Mouse (Mus musculus): ENCODE data around the gene Psmd5. TPM values are rescaled to one million over a fixed set of nuclear protein-coding genes. Genes with fewer than 3 reads are reported as not detected.
"Not testable (repeated sequence)": the region's sequence is repeated elsewhere in the genome, so short reads cannot be mapped to it uniquely, and the experiment has no call there.

The Psmd5 gene
- total RNA-seq, 2 experiments from 2014 or later, result 27.4 to 30.8 TPM

GRCm38 (mm10) chr2:34833624-34834023 lies 41.1 kb downstream of the Psmd5 start:
- no peak for DNase-seq (ENCODE audit: low spot score in 2 of 2)
- intact Hi-C loops (cut with DNase I), result no loop called here

GRCm38 (mm10) chr2:34832766-34833457 lies 41.9 kb downstream of the Psmd5 start, which contains the start of gene Gm34653:
TSS of gene Gm34653 (plus strand) at chr2:34833007.
- intact Hi-C loops (cut with DNase I); DNase-seq (ENCODE audit: low spot score in 2 of 2): not testable (repeated sequence)

- DNase-seq (ENCODE audit: low spot score in 2 of 2); intact Hi-C loops (cut with DNase I): not testable (repeated sequence)
Observed at GRCm38 (mm10) chr2:34830066-34830465, 44.7 kb downstream of the Psmd5 start.

- intact Hi-C loops (cut with DNase I), result no loop called here
Observed at GRCm38 (mm10) chr2:34828026-34828425, 46.7 kb downstream of the Psmd5 start.

GRCm38 (mm10) chr2:34827591-34827990 lies 47.2 kb downstream of the Psmd5 start:
- no peak for DNase-seq (ENCODE audit: low spot score in 2 of 2)
- intact Hi-C loops (cut with DNase I), result no loop called here

More at GRCm38 (mm10) chr2:34828026-34828425, 46.7 kb downstream of the Psmd5 start:
- no peak for DNase-seq (ENCODE audit: low spot score in 2 of 2)

- DNase-seq (ENCODE audit: low spot score in 2 of 2), result no peak
- intact Hi-C loops (cut with DNase I), result no loop called here
Observed at GRCm38 (mm10) chr2:34826460-34827231, 48.1 kb downstream of the Psmd5 start.

GRCm38 (mm10) chr2:34825827-34826459 lies 48.8 kb downstream of the Psmd5 start, which contains the start of gene Fbxw2:
TSS of gene Fbxw2 (minus strand) at chr2:34826311.
- peak; percentile 88 to 94 for DNase-seq (ENCODE audit: low spot score in 2 of 2)
- intact Hi-C loops (cut with DNase I), result no loop called here

- no peak for DNase-seq (ENCODE audit: low spot score in 2 of 2)
Observed at GRCm38 (mm10) chr2:34818492-34818891, 56.3 kb downstream of the Psmd5 start.

GRCm38 (mm10) chr2:34815893-34816292 lies 58.9 kb downstream of the Psmd5 start:
- DNase-seq (ENCODE audit: low spot score in 2 of 2); intact Hi-C loops (cut with DNase I): not testable (repeated sequence)

More at GRCm38 (mm10) chr2:34818492-34818891, 56.3 kb downstream of the Psmd5 start:
- intact Hi-C loops (cut with DNase I), result no loop called here

- intact Hi-C loops (cut with DNase I), result no loop called here
- no peak for DNase-seq (ENCODE audit: low spot score in 2 of 2)
Observed at GRCm38 (mm10) chr2:34812706-34813105, 62.1 kb downstream of the Psmd5 start.

GRCm38 (mm10) chr2:34810775-34811174 lies 64.0 kb downstream of the Psmd5 start:
- no peak for DNase-seq (ENCODE audit: low spot score in 2 of 2)
- intact Hi-C loops (cut with DNase I), result no loop called here

GRCm38 (mm10) chr2:34809568-34809967 lies 65.2 kb downstream of the Psmd5 start:
- intact Hi-C loops (cut with DNase I), result no loop called here
- no peak for DNase-seq (ENCODE audit: low spot score in 2 of 2)

GRCm38 (mm10) chr2:34808057-34808456 lies 66.7 kb downstream of the Psmd5 start:
- intact Hi-C loops (cut with DNase I), result no loop called here
- no peak for DNase-seq (ENCODE audit: low spot score in 2 of 2)

- no peak for DNase-seq (ENCODE audit: low spot score in 2 of 2)
- intact Hi-C loops (cut with DNase I), result no loop called here
Observed at GRCm38 (mm10) chr2:34805364-34805950, 69.3 kb downstream of the Psmd5 start.

- no peak for DNase-seq (ENCODE audit: low spot score in 2 of 2)
- intact Hi-C loops (cut with DNase I), result no loop called here
Observed at GRCm38 (mm10) chr2:34804815-34805214, 70.0 kb downstream of the Psmd5 start.

GRCm38 (mm10) chr2:34804172-34804571 lies 70.6 kb downstream of the Psmd5 start:
- no peak for DNase-seq (ENCODE audit: low spot score in 2 of 2)
- intact Hi-C loops (cut with DNase I), result no loop called here

GRCm38 (mm10) chr2:34803746-34804145 lies 71.0 kb downstream of the Psmd5 start:
- no peak for DNase-seq (ENCODE audit: low spot score in 2 of 2)
- intact Hi-C loops (cut with DNase I), result no loop called here

- DNase-seq (ENCODE audit: low spot score in 2 of 2), result peak in 1 of 2 experiments; percentile 25
- intact Hi-C loops (cut with DNase I), result not testable (repeated sequence)
Observed at GRCm38 (mm10) chr2:34802565-34803245, 72.1 kb downstream of the Psmd5 start.

All from left cerebral cortex, postnatal 14 days (tissue).